Mouse (Mus musculus): Measurements from ENCODE around the gene Magohb. TPM values are rescaled to one million over a fixed set of nuclear protein-coding genes. Genes with fewer than 3 reads are reported as not detected.

The Magohb gene
- total and polyA plus RNA-seq, 3 experiments = 1.4 to 10.2 (median 7.6) TPM

- DNase-seq = no peak
- Histone ChIP-seq H3K79me2 (replicated peaks; ENCODE audit: control insufficient read depth, insufficient read depth, low read length) (no peaks in the 10 kb centered on the region), H3K27me3 (ENCODE audit: control insufficient read depth, insufficient read depth, low read length) (no peaks in the 10 kb centered on the region), H3K36me3 (ENCODE audit: control insufficient read depth, insufficient read depth, low read length) (no peaks in the 10 kb centered on the region), H3K27ac (no peak within 1 kb of the TSS), H3K4me1 (ENCODE audit: control insufficient read depth, insufficient read depth, low read length) (no peaks in the 10 kb centered on the region), H3K4me3 (no peak within 1 kb of the TSS), H3K9ac (ENCODE audit: low read depth, low read length) (no peak within 1 kb of the TSS)
- intact Hi-C loops (cut with DNase I) = no loop called here
- TF ChIP-seq CTCF (IDR thresholded peaks at IDR 0.05) (no peak), POLR2A (IDR thresholded peaks at IDR 0.05; ENCODE audit: insufficient read depth, low read depth, low read length) (no peak), EP300 (IDR thresholded peaks at IDR 0.05; ENCODE audit: insufficient read depth, low read depth, low read length) (no peak)
- 70% methylated on average over 2 of the region's 2 CpGs for WGBS
Observed at GRCm38 (mm10) chr6:131247206-131247605, 45.8 kb downstream of the Magohb start, which contains the start of gene Klra2. TSS of gene Klra2 (minus strand) at chr6:131247362.

DNA sequence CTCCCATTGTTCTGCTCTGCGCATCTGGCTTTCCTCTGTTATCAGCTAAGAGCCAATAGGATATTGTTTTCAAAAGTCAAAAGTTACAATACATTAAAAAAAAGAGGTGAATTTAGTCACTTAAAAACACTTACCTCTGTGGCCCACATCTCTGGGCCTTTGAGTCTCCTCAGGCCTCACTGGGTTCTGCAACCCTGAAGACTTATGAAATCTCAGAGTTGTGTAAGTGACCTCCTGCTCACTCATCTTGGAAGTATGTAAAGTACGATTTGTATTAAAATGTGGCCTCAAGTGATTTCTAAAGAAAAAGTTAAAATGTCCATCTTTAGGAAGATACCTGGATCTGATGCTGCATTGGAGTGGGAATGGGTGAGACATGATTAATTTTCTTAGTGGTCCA, 48.0 kb downstream of the Magohb start:
- 52% methylated on average over 2 of the region's 2 CpGs for WGBS
- no peaks in the 10 kb centered on the region for H3K27me3 ChIP-seq (ENCODE audit: control insufficient read depth, insufficient read depth, low read length)
- H3K27ac ChIP-seq = no peak overlapping the region
- H3K4me1 ChIP-seq (ENCODE audit: control insufficient read depth, insufficient read depth, low read length) = no peaks in the 10 kb centered on the region
- H3K79me2 ChIP-seq (replicated peaks; ENCODE audit: control insufficient read depth, insufficient read depth, low read length) = no peaks in the 10 kb centered on the region
- TF ChIP-seq EP300 (IDR thresholded peaks at IDR 0.05; ENCODE audit: insufficient read depth, low read depth, low read length) (no peak), CTCF (IDR thresholded peaks at IDR 0.05) (no peak)
- no peak overlapping the region for H3K4me3 ChIP-seq
- H3K36me3 ChIP-seq (ENCODE audit: control insufficient read depth, insufficient read depth, low read length) = no peaks in the 10 kb centered on the region
- H3K9ac ChIP-seq (ENCODE audit: low read depth, low read length) = no peak overlapping the region
- intact Hi-C loops (cut with DNase I) = no loop called here
- DNase-seq = no peak

Other genes starting within 250 kb of the Magohb start
- gene Klra2, start 45.9 kb downstream of the Magohb start, total RNA-seq (2021) = under 1 TPM; 0.60 to 0.73 TPM
- 0.12 and 0.18 TPM in 2 replicates for gene Klra2, start 45.9 kb downstream of the Magohb start, polyA plus RNA-seq (2012; rRNA removed)
- gene Styk1, start 60.4 kb upstream of the Magohb start, total RNA-seq (2021) = under 1 TPM; 0.08 to 0.09 TPM
- 0.12 and 0.23 TPM in 2 replicates for gene Styk1, start 60.4 kb upstream of the Magohb start, polyA plus RNA-seq (2012; rRNA removed)
- 100 to 1,000 TPM; 246 to 262 TPM for gene Ybx3, start 95.2 kb upstream of the Magohb start, total RNA-seq (2021)
- 72.1 and 87.2 TPM in 2 replicates for gene Ybx3, start 95.2 kb upstream of the Magohb start, polyA plus RNA-seq (2012; rRNA removed)
- not detected for gene 5430401F13Rik, start 193.2 kb upstream of the Magohb start, total RNA-seq (2021)
- not detected in 2 replicates for gene 5430401F13Rik, start 193.2 kb upstream of the Magohb start, polyA plus RNA-seq (2012; rRNA removed)
- gene Gm6619, start 193.2 kb upstream of the Magohb start, total RNA-seq (2021) = not detected
- not detected in 2 replicates for gene Gm6619, start 193.2 kb upstream of the Magohb start, polyA plus RNA-seq (2012; rRNA removed)

Data from heart, adult 2 months (tissue).